Mouse (Mus musculus): Measurements from ENCODE around the gene Gins2. TPM values are rescaled to one million over a fixed set of nuclear protein-coding genes. Genes with fewer than 3 reads are reported as not detected.

Gene Gins2
- polyA plus RNA-seq, 1 experiment from 2014 or later, result 132 TPM

Small RNA genes within 50 kb of the gene (microRNA-seq; reads per million reads assigned to microRNA genes)
- gene Mir7687 (ENCODE audit: borderline number of aligned reads), result not detected

Other genes with a start within 250 kb of the Gins2 start
- 3.4 and 5.9 TPM in 2 replicates for gene 1190005I06Rik, start 58.3 kb upstream of the Gins2 start, polyA plus RNA-seq (2014; fragmentation: Nextera tagmentation; extraction: Ambion mirVana)
- 1.8 and 3.0 TPM in 2 replicates for gene Gm27021, start 78.8 kb upstream of the Gins2 start, polyA plus RNA-seq (2014; fragmentation: Nextera tagmentation; extraction: Ambion mirVana)
- 854 and 888 TPM in 2 replicates for gene Cox4i1, start 78.9 kb upstream of the Gins2 start, polyA plus RNA-seq (2014; fragmentation: Nextera tagmentation; extraction: Ambion mirVana)
- gene Emc8, start 79.3 kb upstream of the Gins2 start, polyA plus RNA-seq (2014; fragmentation: Nextera tagmentation; extraction: Ambion mirVana), result 322 and 338 TPM in 2 replicates
- 2.3 and 3.4 TPM in 2 replicates for gene Irf8, start 147.1 kb upstream of the Gins2 start, polyA plus RNA-seq (2014; fragmentation: Nextera tagmentation; extraction: Ambion mirVana)